Mouse (Mus musculus) adipose tissue, adult 10 weeks (tissue): ENCODE results near the gene Kdm3a. TPM values are rescaled to one million over a fixed set of nuclear protein-coding genes. Genes with fewer than 3 reads are reported as not detected.

Source experiments
- polyA plus RNA-seq: library from polyadenylated mRNA; stranded (reverse); fragments of 350-450 nt; fragmentation: Illumina TruSeq; extraction: RNeasy Lipid Tissue Mini Kit (QIAGEN cat#74804); gene quantifications from one replicate; pipeline ENCODE4 v1.2.3, GENCODE M21; 2014; ENCODE audit warnings: low read depth, low replicate concordance

The Kdm3a gene
- 41.8 TPM for polyA plus RNA-seq

DNA sequence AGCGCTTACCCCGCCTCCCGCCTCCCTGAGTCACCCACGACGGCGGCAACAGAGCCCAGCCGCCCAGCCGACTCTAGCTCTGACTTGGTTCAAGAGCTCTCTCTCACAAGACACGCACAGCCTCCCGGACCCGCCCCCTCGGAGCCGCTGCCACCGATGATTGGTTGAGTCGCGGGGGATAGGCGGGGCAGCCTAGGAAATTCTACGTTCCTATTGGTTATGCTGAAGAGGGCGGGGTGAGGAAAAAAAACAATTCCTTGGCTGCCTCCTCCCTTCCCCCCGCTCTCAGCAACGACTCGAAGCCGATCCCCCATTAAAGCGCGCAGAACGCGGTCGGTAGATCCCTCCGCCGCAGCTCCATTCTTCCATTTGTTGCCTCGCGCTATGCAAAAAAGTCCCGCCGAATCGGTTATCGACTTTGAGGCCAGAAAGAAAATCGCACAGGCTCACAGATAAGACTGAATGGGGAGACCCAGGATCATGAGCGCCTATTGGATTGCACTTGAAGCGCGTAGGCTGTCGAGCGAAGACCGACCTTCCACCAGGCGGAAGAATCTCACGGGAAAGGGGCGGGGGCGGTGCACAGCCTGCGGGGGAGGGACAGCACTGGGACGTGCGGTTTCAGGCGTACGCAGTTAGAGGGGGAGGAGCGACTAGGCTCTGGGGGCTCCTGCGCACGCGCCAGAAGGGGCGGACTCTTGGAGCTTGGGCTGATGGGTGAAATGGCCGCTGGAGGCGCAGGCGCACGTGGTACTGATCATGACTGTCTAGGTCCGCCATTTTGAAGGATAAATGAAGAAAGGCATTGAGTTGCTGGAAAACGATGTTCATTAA lies at the start of gene Kdm3a:
Gene Kdm3a (minus strand): TSS at position 162 of the 834 bp plus-strand sequence.

DNA sequence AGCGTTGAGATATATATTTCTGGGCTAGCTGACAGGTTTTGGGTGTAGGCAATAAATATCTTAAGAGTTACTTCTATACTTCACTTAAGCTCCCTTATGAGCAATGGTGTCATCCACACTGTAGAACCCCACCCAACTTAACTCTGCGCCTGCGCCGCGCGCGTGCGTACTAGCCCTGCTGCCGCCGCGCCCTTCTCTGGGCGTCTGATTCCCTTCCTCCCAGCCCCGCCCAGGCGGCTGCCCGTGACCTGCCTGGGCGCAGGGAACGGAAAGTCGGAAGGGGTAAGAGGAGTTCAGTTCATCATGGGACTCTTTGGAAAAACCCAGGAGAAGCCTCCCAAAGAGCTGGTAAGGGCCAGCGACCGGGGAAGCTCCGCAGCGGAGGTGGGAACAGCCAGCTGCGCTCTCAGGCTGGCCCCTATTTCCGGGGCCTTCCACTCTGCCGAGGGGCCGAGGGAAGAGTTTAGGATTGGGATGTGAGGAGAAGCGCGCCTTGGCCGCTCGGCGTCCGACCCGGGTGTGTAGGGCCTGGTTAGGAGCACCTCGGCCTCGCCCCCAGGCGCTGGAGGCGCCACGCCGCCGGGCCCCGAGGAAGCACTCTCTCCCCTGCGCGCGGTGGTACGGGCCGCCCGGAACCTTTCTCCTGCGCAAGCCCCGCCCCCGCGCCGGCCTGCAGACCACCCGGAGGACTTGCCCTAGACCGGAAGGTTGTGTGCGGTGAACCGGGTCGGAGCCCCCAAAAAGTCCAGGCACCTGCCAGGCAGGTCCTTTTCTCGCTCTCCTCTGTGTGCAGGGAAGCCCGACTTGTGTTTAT lies 88.9 kb downstream of the Kdm3a start, which contains the start of gene Chmp3:
Gene Chmp3 (plus strand): TSS at position 112 of the 814 bp plus-strand sequence.

Other genes starting within 250 kb of the Kdm3a start
- gene Rmnd5a, start 192.4 kb downstream of the Kdm3a start, polyA plus RNA-seq: 42.7 TPM
- 24.3 TPM for gene Rnf103, start 139.1 kb downstream of the Kdm3a start, polyA plus RNA-seq
- gene Chmp3, start 89.2 kb downstream of the Kdm3a start, polyA plus RNA-seq: 118 TPM
- gene Reep1, start 74.6 kb upstream of the Kdm3a start, polyA plus RNA-seq: 7.0 TPM
- gene Mrpl35, start 194.0 kb upstream of the Kdm3a start, polyA plus RNA-seq: 26.7 TPM
- gene Immt, start 198.3 kb upstream of the Kdm3a start, polyA plus RNA-seq: 120 TPM